Mouse (Mus musculus) embryo, embryonic 10 days (tissue): ENCODE results near the gene Igfbp7.

ENCODE experiments used
- DNase-seq: peaks from one replicate; pipeline ENCODE4 v3.0.0-alpha.2; 2015; ENCODE audit warnings: low spot score

Igfbp7 gene

DNA sequence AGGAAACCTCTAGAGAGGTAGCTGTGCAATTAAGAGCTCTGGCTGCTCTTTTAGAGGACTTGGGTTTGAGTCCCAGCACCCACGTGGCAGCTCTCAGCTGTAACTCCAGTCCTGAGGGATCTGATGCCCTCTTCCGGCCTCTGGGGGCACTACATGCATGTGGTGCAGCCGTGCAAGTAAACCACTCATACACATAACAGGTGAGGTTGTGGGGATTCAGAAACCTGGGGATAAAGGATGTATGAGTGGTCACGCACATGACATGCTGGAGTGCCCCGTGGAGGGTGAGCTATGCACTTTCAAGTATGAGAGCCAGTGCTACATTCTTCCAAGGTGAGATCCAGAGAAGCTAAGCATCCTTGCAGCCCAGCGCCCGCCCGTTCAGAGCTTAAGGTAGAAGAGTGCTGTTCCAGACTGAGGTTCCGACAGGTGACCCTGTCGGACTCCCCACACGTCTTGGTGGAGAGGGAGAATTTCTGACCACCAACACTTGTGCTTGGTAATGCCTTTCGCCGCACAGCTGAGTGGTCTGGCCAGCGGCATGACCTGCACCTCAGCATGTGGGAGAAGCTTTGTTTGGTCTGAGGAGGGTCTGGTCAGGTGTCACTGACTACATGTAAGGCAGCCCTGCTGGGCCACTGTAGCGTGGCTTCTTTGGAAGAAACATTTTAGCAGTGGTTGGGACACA, 57.7 kb downstream of the Igfbp7 start:
- no peak for DNase-seq

DNA sequence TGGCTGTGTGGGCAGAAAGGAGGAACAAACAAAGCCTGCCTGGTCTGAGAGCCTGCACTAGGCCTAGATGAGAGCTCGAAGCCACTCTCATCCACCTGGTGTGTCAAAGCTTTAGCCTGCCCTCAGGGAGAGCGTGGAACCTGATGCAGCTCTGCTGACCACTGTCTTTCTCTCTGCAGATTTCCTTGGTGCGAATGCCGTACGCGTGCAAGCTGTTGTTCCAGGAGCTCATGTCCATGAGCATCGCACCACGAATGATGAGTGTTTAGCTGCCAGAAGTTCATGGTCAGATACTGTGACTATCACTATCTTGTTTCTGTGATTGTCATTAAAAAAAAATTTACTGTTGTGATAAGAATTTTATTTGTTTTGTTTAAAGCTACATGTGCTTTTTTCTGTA, 58.9 kb downstream of the Igfbp7 start:
- DNase-seq, result no peak

DNA sequence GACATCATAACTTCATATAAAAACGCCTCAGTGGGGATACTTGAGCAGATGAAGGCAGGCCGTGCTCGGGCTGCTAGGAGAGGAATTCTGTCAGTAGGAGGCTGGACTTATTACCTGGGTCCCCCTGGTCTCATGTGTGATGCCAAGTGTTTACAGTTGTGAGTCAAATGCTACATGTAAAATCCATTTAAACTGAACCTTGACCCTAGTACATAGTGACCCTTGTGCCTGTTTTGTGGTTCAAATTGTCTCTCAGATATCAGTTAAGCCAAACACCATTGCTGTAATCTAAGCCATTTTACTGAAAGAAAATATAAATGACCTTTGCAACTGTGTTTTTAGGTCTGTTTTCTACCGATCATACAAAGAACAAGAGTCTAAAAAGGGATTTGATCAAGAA, 67.8 kb downstream of the Igfbp7 start:
- DNase-seq, result no peak

DNA sequence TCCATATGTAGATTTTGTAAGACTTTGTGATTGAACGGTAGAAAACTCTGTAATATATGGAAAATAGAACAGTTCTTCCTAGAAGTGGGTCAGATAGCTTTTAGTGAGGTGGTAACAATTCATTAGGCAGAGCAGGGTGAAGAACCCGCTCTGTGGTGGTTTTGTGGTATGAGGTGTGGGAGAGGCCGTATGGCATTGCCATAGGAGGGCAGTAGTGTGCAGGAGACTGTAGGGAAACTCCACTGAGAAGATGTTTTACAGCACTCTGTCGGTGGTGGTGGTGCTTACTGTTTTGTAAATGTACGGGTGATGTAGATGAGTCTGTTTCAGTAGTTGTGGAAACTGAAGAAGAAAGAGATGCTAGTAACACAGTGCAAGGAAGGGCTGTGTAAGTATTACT, 77.7 kb downstream of the Igfbp7 start:
- DNase-seq, result no peak

DNA sequence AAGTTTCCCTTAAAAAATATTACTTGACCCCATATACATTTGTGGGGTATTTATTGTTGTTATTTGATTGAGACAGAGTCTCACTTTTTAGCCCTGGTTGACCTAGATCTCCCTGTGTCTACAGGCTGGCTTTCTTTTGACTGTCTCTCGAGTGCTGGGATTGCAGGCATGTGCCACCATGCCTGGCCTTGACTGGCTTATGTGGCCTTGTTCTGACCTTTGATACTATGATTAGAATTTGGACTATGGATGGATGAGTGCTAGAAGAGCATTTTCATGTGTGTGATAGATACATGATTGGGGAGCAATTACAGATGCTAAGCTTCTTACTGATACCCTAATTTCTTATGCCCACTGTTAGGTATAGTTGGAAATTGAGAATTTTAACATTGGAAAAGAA, 82.9 kb downstream of the Igfbp7 start:
- DNase-seq, result no peak

DNA sequence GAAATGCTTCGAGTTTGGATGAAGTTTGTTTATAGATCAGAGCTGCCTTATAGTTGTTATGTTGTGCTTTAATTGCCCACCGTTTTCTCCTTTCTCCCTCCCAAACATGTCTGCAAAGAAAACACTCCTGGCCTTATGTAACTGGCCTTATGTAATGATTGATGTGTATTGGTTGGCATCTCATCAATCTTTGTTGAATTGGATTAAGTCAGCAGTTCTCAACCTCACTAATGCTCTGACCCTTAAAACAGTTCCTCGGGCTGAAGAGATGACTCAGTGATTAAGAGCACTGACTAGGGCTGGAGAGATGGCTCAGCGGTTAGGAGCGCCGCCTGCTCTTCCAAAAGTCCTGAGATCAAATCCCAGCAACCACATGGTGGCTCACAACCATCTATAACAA, 92.9 kb downstream of the Igfbp7 start:
- no peak for DNase-seq

DNA sequence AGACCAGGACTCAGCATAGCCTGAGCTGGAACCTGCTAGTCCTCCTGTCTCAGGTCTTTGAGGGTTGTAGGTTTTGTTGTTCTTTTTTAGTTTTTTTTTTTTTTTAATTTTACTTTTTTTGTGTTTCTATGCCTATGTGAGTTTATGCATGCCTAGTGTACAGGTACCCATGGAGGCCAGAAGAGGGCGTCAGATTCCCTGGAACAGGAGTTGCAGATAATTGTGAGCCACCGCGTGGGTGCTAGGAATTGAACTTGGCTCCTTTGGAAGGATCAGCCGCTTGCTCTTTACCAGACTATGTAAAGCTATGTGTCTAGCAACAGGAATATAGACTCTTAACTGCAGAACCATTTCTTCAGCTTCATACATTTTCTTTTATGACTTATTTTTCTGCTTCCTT, 93.6 kb downstream of the Igfbp7 start:
- no peak for DNase-seq

DNA sequence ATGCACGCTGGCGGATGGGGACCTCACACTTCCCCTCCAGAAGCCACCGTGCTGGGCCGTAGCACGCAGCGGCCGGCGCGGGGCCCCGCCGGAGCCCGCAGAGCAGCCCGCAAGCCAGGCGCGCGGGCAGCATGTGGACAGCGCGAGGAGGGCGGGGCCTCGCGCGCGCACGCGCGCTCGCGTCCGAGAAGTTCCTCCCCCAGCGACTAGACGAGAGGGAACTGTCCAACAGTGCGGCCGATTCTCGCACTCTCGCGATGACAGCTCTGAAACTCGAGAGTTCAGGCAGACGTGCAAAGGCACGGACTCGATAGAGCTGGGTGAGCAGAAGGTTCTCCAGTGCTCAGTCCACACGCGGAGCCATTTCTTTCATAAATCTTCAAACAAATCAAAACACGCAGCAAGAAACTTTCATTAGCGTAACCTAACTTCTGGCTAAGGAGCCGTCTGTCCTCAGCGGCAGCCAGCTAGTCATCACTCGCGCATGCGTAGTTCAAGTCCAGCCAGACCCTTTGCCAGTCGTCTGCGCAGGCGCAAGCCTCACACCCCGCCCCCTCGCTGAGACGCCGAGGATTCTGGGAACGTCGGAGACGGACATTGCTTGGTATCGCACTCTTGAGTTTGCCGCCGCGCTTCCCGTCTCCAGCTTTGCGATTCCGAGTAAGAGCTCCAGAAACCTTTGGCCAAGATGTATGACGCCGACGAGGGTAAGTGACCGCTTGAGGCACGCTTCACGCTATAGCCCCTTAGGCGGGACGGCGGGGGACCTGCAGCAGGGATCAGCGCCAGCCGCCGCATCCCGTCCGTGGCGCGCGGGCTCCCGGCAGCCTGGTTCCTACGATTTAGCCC, 97.7 kb downstream of the Igfbp7 start, which contains the start of the genes Noa1 and Polr2b:
Noa1 (minus strand) TSS at position 161 of the 849 bp plus-strand sequence.
Polr2b (plus strand) TSS at position 224 of the 849 bp plus-strand sequence.
- peak; percentile 99 for DNase-seq

DNA sequence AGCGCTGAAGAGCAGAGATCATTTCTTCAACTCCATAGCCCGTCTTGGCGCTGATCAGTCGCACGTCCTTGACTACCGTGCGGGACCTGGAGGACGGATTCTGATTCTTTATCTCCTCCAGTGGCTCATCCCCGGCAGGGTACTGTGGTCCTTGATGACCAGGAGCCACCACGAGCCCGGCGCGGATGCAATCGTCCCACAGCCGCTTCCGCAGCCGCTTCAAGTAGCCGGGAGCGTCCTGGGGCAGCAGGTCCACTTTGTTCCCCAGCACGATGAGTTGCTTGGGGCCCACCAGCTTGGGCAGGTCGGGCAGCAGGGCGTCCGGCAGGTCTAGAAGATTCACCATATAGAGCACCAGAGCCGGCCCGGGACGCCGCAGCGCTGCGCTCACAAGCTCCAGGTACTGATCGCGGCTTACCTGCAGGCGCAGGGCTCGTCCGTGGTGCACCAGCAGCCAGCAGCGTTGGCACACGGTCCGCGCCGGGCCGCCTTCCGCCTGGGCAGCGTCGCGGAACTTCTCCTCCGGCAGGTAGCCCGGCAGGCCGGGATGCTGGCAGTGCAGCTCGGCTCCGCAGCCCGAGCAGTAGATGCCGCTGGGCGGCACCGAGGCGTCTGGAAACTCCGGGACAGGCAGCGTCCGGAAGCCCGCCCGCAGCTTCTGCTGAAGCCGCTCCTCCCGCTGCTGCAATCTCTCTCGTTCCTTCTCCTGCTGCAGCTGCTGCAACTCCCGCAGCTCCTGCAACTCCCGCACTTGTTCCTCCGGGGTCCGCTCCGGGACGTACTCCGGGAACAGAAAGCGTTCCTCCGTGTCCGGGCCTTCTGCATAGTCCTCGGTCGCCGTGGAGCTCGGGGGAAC, 98.6 kb downstream of the Igfbp7 start:
- peak; percentile 11 for DNase-seq

DNA sequence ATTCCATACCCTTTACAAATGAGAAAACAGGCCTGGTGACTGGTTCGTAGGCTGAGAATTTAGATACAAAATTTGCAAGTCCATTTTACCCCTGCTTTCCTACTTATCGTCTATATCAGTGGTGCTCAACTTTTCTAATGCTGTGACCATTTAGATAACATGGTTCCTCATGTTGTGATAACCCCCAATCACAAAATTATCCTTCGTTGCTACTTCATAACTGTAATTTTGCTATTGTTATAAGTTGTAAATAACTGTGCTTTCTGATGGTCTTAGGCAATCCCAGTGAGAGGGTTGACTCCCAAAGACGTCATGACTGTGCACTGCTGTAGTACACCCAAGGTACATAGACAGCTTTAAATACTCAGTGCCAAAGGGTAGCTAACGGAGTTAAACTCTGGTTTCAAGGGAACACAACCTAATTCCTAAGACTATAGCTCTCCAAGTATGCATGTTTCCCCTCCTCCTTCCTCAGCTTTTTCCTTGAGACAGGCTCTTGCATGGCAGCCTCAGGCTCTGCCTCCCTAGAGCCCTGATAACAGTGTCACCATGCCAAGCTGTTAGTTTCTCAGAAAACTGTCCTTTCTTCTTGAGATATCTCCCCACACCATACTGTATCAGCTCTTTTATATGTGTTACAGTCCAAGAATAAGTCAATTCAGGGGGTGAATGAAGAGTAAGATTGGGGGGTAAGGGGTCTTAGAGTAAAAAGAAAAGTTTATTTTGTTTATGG, 99.9 kb downstream of the Igfbp7 start:
- no peak for DNase-seq

DNA sequence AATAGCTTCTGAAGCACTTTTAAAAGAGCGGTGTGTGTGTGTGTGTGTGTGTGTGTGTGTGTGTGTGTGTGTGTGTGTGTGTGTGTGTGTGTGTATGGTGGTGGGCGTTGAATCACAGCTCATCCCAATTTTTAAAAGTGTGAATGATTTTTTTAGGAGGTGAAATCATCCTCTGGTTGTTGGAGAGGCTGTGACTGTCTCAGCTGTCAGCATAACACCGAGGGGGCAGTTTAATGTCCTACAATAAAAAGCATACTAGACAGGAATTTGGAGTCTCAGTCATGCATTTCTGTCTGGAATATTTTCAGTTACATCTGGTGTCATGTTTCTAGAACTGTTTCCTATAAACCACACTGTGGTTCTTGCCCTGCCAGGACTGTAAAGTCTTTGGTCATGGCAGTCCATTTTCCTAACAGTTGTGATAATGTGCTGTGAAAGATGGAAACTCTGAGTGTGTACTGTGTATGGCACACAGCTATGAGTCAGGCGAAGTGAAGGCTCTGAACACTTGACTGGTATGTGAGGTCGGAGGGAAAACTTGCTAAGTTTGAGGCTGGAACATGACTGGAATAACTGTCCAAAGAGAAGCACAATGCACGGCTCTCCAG, 106.4 kb downstream of the Igfbp7 start:
- DNase-seq, result no peak

DNA sequence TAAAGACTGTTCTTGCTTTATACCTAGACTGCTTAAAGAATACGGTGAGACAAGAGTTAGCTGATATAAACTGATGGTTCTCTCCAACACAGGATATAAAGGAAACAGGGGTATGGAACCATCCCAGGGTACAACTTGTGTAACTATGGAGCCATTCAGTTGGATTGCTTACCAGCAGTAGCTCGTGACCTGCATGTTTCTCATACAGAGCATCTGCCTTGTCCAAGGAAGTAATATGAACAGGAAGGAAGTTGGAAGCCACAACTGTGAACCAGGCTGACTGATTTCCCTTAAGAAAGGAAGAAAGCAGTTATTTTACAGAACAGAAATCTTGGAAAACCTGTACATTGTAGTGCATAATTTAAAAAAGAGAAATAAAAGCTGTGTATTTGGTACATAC, 108.4 kb downstream of the Igfbp7 start:
- DNase-seq, result no peak
